Mouse (Mus musculus) kidney, adult 2 months (tissue): ENCODE results near the gene Pfn1. TPM values are rescaled to one million over a fixed set of nuclear protein-coding genes. Genes with fewer than 3 reads are reported as not detected.

Experiments used
- DNase-seq: peaks from one replicate; pipeline ENCODE4 v3.0.0; 2021
- H3K27ac ChIP-seq: fragments of 200-500 bp; 2 replicates; pipeline ENCODE4 v1.5.1; 2012; ENCODE audit warnings: low read depth, low read length, control low read depth, inconsistent platforms; ENCODE audit not compliant: insufficient read depth
- H3K27me3 ChIP-seq: fragments of 200-500 bp; replicated peaks from 2 replicates; pipeline ENCODE4 v1.6.1; 2012; ENCODE audit warnings: mild to moderate bottlenecking, moderate library complexity, low read length, inconsistent platforms; ENCODE audit not compliant: control insufficient read depth, insufficient read depth
- H3K36me3 ChIP-seq: fragments of 200-500 bp; 2 replicates; pipeline ENCODE4 v1.6.1; 2012; ENCODE audit warnings: mild to moderate bottlenecking, moderate library complexity, low read length, inconsistent platforms; ENCODE audit not compliant: control insufficient read depth, insufficient read depth
- H3K4me1 ChIP-seq: fragments of 200-500 bp; 2 replicates; pipeline ENCODE4 v1.6.1; 2011; ENCODE audit warnings: low read length; ENCODE audit not compliant: control insufficient read depth, insufficient read depth
- H3K4me3 ChIP-seq: fragments of 200-500 bp; 2 replicates; pipeline ENCODE4 v1.5.1; 2011; ENCODE audit warnings: mild to moderate bottlenecking, low read depth, low read length, control low read depth; ENCODE audit not compliant: insufficient read depth
- CTCF ChIP-seq: fragments of 200-500 bp; conservative IDR thresholded peaks from 2 replicates; pipeline ENCODE4 v1.5.1; 2011; ENCODE audit warnings: low read depth, mild to moderate bottlenecking, control low read depth, low read length, moderate library complexity, mixed read lengths; ENCODE audit not compliant: insufficient read depth, insufficient read length
- POLR2A ChIP-seq: fragments of 200-500 bp; IDR thresholded peaks from one replicate; pipeline ENCODE4 v1.6.1; 2011; ENCODE audit warnings: low read depth, low read length, control low read depth
- WGBS: fragments of 180-500 bp; shearing (Covaris S2); methylation state at CpG from one replicate; pipeline ENCODE4 v1.1.7; 2018; 5-methylcytosine and 5-hydroxymethylcytosine counted together
- polyA plus RNA-seq: library from polyadenylated mRNA; depleted of rRNA; stranded (reverse); fragments of >200 nt; gene quantifications from 2 replicates; pipeline ENCODE4 v1.2.3, GENCODE M21; 2012

Gene Pfn1
- polyA plus RNA-seq, 1 experiment = 750 TPM

DNA sequence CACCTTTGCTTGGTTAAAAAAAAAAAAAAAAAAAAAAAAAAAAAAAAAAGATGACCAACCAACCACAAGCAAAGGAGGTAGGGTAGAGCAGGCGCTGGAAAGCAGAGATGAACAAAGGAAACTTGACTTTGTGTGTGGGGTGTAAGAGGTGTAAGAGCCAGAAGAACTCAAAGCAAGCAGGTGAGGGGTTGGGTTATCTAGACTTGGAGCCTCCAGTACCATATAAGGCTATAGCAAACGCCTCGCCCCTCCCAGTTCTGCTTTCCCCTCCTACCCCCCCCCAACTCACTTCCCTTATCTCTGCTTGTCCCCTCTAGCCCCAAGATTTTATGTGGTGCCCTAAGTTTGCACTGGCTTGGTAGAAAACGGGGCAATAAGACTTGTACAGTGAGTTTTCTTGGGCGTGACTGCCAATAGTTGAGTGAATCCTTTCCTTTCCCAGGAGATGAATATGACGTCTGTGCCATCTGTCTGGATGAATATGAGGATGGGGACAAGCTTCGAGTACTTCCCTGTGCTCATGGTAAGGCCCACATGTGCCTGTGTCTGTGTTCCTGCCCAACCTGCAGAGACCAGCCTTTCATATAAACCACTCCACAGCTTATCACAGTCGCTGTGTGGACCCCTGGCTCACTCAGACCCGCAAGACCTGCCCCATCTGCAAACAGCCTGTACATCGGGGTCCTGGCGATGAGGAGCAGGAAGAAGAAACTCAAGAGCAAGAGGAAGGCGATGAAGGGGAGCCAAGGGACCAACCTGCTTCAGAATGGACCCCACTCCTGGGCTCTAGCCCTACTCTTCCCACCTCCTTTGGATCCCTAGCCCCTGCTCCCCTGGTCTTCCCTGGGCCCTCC, 3.9 kb downstream of the Pfn1 start:
- Histone ChIP-seq H3K4me3 (no peak overlapping the region), H3K4me1 (peaks cover 20% of the 10 kb centered on the region), H3K36me3 (peaks cover 6% of the 10 kb centered on the region; the same call in 1 of the 2 replicates), H3K27me3 (no peaks in the 10 kb centered on the region), H3K27ac (no peak overlapping the region)
- TF ChIP-seq CTCF (no peak), POLR2A (no peak)
- DNase-seq = no peak
- 68% methylated on average over 12 of the region's 12 CpGs for WGBS

DNA sequence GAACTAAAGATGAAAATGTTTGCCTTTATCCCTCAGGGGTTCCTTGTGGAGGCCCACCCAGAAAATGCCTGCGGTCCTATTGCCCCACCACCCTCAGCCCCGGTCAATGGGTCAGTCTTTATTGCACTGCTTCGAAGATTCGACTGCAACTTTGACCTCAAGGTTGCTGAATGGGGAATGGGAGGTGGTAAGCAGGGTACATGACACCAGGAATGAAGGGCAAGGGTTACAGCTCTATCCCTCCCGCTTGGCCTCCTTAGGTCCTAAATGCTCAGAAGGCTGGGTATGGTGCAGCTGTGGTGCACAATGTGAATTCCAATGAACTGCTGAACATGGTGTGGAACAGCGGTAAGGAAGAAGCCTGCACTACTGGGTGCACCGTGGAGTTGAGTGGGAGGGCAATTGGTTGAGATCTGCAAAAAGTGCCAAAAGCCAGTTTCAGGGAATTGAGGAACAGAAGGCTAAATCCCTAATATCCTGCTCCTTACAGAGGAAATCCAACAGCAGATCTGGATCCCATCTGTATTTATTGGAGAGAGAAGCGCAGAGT, 5.2 kb downstream of the Pfn1 start:
- WGBS = 53% methylated on average over 8 of the region's 8 CpGs
- no peaks in the 10 kb centered on the region for H3K27me3 ChIP-seq
- H3K36me3 ChIP-seq = peaks cover 10% of the 10 kb centered on the region
- no peak overlapping the region for H3K27ac ChIP-seq
- H3K4me3 ChIP-seq = no peak overlapping the region
- no peak for TF ChIP-seq CTCF
- no peak for TF ChIP-seq POLR2A
- no peak for DNase-seq
- H3K4me1 ChIP-seq = peaks cover 24% of the 10 kb centered on the region

DNA sequence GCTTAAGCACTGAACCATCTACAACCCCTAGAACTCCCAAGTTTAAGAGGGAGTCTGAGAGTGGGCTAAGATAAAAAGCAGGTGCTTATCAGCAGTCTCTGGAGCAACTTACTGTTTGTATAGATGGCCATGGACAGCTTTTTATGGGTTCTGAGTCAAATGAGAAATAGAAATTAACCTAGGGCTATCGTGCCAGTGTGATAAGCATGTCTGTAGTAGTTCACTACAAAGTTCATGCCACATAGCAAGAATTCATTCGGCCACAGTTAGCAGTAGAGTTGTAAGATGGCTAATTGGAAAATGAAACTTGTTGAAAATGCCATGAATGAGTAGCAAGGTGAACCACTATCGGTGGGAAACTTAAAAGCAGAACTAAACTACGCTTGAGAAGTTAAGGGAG, 5.9 kb downstream of the Pfn1 start:
- 56% methylated on average over 4 of the region's 4 CpGs for WGBS
- no peak for TF ChIP-seq POLR2A
- no peak for TF ChIP-seq CTCF
- Histone ChIP-seq H3K4me3 (no peak overlapping the region), H3K27me3 (no peaks in the 10 kb centered on the region), H3K4me1 (peaks cover 24% of the 10 kb centered on the region), H3K36me3 (peaks cover 10% of the 10 kb centered on the region), H3K27ac (no peak overlapping the region)
- no peak for DNase-seq

DNA sequence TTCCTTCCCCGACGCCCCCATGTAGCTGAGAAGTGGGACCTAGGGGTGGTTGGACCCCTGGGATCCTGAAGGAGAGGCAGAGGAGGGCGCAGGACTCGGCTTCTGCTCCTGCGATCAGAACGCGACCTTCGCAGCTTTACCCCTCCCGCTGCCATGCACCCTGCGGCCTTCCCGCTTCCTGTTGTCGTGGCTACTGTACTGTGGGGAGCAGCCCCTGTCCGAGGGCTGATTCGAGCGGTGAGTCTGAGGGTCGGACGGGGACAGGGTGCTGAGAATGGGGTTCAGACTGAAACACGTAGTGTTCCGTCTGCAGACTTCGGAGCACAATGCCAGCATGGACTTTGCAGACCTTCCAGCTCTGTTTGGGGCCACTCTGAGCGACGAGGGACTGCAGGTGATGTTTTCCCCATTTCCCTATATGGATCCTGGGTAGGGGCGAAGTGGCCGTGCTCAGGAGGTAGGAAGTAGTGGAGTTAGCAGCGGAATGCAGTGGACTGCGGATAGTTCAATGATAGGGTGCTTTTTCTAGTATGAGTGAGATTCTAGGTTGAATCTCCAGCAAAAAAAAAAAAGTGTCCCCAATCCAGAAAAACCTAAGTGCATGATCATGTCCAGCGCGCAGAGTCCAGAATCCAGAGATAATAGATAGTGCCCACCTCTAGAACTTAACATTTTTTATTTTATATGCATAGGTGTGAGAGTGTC, 6.6 kb downstream of the Pfn1 start:
- Histone ChIP-seq H3K4me3 (peak overlapping the region; percentile 63), H3K27ac (peak overlapping the region; percentile 98), H3K36me3 (peaks cover 10% of the 10 kb centered on the region), H3K27me3 (no peaks in the 10 kb centered on the region), H3K4me1 (peaks cover 22% of the 10 kb centered on the region)
- DNase-seq = peak; percentile 38
- WGBS = 2% methylated on average over 28 of the region's 28 CpGs
- no peak for TF ChIP-seq CTCF
- no peak for TF ChIP-seq POLR2A

DNA sequence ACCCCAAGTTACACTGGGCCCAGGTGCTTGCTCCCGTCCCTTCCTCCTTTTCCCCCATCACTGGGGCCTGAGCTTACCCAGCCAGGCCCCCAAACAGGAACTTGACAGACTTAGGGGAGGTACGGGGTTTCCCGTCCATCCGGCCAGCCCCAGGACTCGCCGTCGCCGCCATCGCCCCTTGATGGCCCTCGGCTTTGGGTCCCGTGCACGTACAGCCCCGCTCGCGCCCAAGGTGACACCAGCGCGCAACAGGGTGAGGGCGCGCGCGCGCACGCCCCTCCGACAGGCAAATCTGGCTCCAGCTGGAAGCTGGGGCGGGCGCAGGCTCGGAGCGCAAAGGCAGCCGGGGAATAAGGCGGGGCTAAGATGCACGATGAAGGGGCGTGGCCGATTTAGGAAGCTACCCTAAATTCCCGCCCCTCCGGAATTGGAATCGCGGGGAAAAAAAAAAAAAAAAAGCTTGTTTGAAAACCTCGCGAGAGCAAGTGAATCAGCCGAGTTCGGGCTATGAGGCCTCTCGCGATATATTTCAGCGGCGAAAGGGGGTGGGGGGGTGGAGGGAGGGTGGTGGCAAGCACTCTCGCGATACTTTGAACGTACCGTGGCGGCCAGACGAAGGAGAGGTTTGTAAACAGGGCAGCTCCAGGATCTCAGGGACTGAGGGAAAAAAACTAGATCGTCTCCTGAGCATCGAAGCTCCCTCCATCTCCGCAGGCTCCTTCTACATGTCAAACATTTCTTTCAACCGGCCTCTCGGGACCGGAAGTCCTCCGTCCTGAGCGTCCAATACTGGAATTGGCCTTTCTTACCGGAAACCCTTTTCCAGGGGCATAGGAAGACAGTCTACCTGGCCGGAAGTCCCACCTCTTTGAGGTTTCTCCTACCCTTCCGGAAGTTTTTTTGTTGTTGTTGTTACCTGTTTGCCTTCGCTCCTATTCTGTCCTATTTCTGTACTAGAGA, 7.5 kb downstream of the Pfn1 start, which contains the start of the genes Rnf167 and Slc25a11:
Gene Rnf167, plus strand, starts transcription at position 545 of the 960 bp plus-strand sequence.
Gene Slc25a11, minus strand, starts transcription at position 789 of the 960 bp plus-strand sequence.
- peak within 1 kb of the TSS; percentile 98 for H3K27ac ChIP-seq
- WGBS = under 1% methylated on average over 63 of the region's 63 CpGs
- no peaks in the 10 kb centered on the region for H3K27me3 ChIP-seq
- TF ChIP-seq CTCF (no peak), POLR2A (peak; percentile 67)
- DNase-seq = peak; percentile 99
- peaks cover 16% of the 10 kb centered on the region for H3K4me1 ChIP-seq
- peaks cover 10% of the 10 kb centered on the region for H3K36me3 ChIP-seq
- H3K4me3 ChIP-seq = peak within 1 kb of the TSS; percentile 75

DNA sequence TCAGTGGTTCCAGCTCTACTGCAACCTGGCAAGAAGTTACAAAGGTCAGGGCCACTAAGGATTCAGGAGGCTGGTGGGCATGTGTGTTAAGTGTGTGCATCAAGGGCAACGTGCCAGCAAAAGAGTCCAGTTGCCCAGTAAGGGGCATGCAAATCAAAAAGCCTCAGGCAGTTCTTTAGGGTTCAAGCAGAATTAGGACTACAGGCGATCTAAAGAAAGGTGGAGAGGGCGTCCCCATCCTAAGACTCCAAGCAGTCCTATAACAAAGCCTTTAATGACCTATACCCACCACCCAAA, 8.2 kb downstream of the Pfn1 start:
- H3K36me3 ChIP-seq = peaks cover 10% of the 10 kb centered on the region
- peak; percentile 61 for DNase-seq
- 4% methylated on average over 3 of the region's 3 CpGs for WGBS
- H3K27me3 ChIP-seq = no peaks in the 10 kb centered on the region
- H3K4me3 ChIP-seq = peak overlapping the region; percentile 75
- H3K4me1 ChIP-seq = peaks cover 14% of the 10 kb centered on the region
- TF ChIP-seq CTCF (no peak), POLR2A (no peak)
- H3K27ac ChIP-seq = peak overlapping the region; percentile 94
